Mouse (Mus musculus): ENCODE results near the gene Hsd11b1. TPM values are rescaled to one million over a fixed set of nuclear protein-coding genes. Genes with fewer than 3 reads are reported as not detected.

The Hsd11b1 gene
- polyA plus RNA-seq, 1 experiment from 2014 or later = 1.0 TPM

DNA sequence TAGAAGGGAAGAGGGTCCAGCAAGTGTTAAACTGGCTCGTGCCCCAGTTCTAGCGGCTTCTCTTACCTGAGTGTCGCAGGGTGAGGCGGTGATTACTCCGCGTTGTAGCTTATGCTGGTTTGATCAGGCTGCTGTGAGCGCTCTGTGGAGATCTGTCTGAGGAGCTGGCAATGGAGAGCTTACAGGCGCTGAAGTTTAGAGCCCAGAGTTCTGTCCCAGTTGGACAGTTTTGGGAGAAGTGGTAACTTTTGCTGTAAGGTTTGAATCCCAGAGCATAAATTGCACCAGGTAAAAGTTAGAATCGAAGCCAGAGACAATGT, 90.1 kb downstream of the Hsd11b1 start:
- Histone ChIP-seq H3K27me3 (ENCODE audit: insufficient read depth, poor library complexity, severe bottlenecking) (no peaks in the 10 kb centered on the region), H3K36me3 (no peaks in the 10 kb centered on the region), H3K9me3 (no peaks in the 10 kb centered on the region), H3K4me1 (peaks cover 34% of the 10 kb centered on the region), H3K4me3 (peak overlapping the region; percentile 81), H3K27ac (peak overlapping the region; percentile 95)
- DNase-seq (ENCODE audit: low spot score) = no peak
- 17% methylated on average over 9 of the region's 9 CpGs for WGBS

DNA sequence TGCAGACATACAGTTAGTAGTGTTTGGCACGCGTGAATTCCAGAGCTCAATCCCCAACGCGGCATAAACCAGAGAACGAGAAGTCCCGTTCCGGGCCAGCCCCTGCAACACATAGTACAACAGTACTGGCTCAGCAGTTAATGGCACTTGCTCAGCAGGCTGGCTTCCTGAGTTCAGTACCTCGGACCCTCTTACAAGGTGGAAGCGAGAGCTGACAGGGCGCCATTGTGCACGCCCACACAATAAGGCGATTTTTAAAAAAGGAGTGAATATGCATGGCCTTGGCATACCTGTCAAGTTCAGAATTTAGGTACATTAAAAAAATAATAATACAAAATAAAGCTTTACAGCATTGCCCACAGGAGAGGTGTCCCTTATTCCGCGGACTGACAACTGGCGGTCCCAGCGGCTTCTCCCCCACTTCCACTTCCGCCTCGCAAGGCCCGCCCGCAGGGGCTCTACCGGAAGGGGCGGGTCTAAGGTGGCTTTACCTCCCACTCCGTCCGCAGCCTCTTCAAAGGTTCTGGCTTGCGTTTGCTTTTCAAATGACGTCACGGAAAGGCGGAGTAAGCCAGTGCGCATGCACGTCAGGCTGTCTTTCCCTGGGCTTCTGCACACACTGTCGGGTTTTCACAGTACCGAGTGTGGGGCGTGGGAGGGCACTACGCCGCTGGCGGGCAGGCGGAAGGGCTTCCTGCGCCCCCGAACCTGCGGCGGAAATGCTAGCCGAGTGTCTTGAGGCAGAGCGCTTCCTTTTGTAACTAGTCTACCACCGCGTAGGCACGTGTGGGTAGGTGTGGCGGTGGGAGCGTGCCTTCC, 90.7 kb downstream of the Hsd11b1 start:
- DNase-seq (ENCODE audit: low spot score) = peak; percentile 99
- peak overlapping the region; percentile 95 for H3K27ac ChIP-seq
- no peaks in the 10 kb centered on the region for H3K36me3 ChIP-seq
- H3K27me3 ChIP-seq (ENCODE audit: insufficient read depth, poor library complexity, severe bottlenecking) = no peaks in the 10 kb centered on the region
- H3K4me3 ChIP-seq = peak overlapping the region; percentile 81
- H3K9me3 ChIP-seq = no peaks in the 10 kb centered on the region
- WGBS = under 1% methylated on average over 48 of the region's 48 CpGs
- peaks cover 34% of the 10 kb centered on the region for H3K4me1 ChIP-seq

Other genes with a start within 250 kb of the Hsd11b1 start
- 1.7 and 1.9 TPM in 2 replicates for gene Syt14, start 228.3 kb downstream of the Hsd11b1 start, polyA plus RNA-seq (2016; fragmentation: Nextera tagmentation; extraction: Ambion mirVana)
- gene Diexf, start 133.8 kb downstream of the Hsd11b1 start, polyA plus RNA-seq (2016; fragmentation: Nextera tagmentation; extraction: Ambion mirVana) = 5.2 and 8.7 TPM in 2 replicates
- 3.1 and 4.7 TPM in 2 replicates for gene Irf6, start 111.0 kb downstream of the Hsd11b1 start, polyA plus RNA-seq (2016; fragmentation: Nextera tagmentation; extraction: Ambion mirVana)
- 15.3 and 16.5 TPM in 2 replicates for gene A130010J15Rik, start 96.0 kb downstream of the Hsd11b1 start, polyA plus RNA-seq (2016; fragmentation: Nextera tagmentation; extraction: Ambion mirVana)
- gene Traf3ip3, start 62.4 kb downstream of the Hsd11b1 start, polyA plus RNA-seq (2016; fragmentation: Nextera tagmentation; extraction: Ambion mirVana) = 1.6 and 1.9 TPM in 2 replicates
- 1.7 and 2.4 TPM in 2 replicates for gene Lamb3, start 56.4 kb downstream of the Hsd11b1 start, polyA plus RNA-seq (2016; fragmentation: Nextera tagmentation; extraction: Ambion mirVana)
- gene G0s2, start 9.1 kb upstream of the Hsd11b1 start, polyA plus RNA-seq (2016; fragmentation: Nextera tagmentation; extraction: Ambion mirVana) = 36.1 and 44.0 TPM in 2 replicates
- 7.2 and 8.3 TPM in 2 replicates for gene Camk1g, start 106.2 kb upstream of the Hsd11b1 start, polyA plus RNA-seq (2016; fragmentation: Nextera tagmentation; extraction: Ambion mirVana)